Mouse (Mus musculus) lung, postnatal 0 days (tissue): ENCODE results near the gene Gm13290.
"Not testable (repeated sequence)": the region's sequence is repeated elsewhere in the genome, so short reads cannot be mapped to it uniquely, and the experiment has no call there.

Experiments used
- CTCF ChIP-seq: IDR thresholded peaks from 2 replicates; pipeline ENCODE4 v1.5.1; 2016; ENCODE audit warnings: antibody characterized with exemption, mild to moderate bottlenecking
- EP300 ChIP-seq: IDR thresholded peaks from 2 replicates; pipeline ENCODE4 v1.6.1; 2016; ENCODE audit warnings: antibody characterized with exemption, mild to moderate bottlenecking, control low read depth

- not testable (repeated sequence) for TF ChIP-seq EP300
- TF ChIP-seq CTCF = peak; percentile 26; the same call in 1 of the 2 replicates
Observed at GRCm38 (mm10) chr4:88782335-88782734, 8.7 kb downstream of the Gm13290 start.
